Mouse (Mus musculus) frontal cortex, postnatal 25 days (tissue): ENCODE measurements around the gene Brap.
"Not testable (repeated sequence)": the region's sequence is repeated elsewhere in the genome, so short reads cannot be mapped to it uniquely, and the experiment has no call there.

Experiments used
- DNase-seq, 2 experiments: peaks; one replicate each; pipeline ENCODE4 v3.0.0; 2022; ENCODE audit warnings: low spot score in 2 of 2

Gene Brap

GRCm38 (mm10) chr5:121670412-121670811 is 10.0 kb downstream of the Brap start:
- DNase-seq: no peak

- DNase-seq: no peak
Measured at GRCm38 (mm10) chr5:121682250-121682649, 21.9 kb downstream of the Brap start.

DNA sequence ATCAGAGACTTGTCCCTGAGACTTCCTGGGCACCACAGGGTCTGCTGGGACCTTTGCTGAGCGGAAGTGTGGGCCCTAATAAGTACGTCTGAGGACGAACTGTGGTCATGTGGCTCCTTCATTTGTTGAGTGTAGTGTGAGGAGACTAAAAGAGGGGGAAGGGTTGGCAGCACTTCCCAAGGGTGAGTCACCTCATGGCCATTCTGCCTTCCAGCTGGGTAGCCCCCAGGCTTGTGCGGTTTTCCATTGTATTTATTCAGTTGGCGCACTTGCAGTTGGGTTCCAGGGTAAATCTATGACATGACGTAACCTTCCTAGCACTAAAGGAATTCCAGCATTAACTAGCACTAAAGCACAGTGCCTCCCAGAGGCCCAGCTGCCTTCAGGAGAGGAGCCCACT is 25.1 kb downstream of the Brap start:
- no peak for DNase-seq

- no peak for DNase-seq
Measured at GRCm38 (mm10) chr5:121686113-121686898, 25.9 kb downstream of the Brap start.

DNA sequence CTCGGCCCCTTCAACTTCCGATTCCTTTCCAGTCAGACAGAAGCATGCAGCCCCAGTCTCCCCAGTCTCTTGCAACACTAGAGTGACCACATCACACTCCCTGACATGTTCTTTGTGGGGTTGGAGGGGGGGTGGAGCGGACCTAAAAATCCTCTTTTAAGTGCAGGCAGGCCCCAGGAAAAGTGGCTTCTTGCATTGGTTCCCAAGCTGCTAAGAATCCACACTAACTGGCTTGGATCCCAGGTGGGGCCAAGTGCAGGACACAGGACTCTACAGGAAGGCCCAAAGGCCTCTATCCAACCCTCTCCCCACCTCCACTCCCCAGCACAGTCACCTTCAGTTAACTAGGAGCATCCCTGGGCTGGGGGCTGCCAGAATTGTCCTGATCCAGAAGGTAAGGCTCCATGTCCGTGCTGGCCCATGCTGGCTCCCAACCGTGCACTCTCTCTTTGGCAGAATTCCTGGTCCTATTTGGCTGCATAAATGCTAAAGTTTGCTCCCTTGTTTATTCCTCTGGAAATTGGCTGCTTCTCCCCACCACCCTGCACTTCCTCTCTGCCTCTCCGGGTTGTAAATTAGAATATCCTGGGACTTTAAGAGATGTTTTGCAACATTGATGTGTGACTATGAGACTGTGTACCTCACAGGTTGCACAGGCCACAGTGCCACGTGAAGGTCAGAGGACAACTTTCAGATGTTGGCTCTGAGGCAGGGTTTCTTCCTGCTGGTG is 30.3 kb downstream of the Brap start:
- no peak for DNase-seq

DNA sequence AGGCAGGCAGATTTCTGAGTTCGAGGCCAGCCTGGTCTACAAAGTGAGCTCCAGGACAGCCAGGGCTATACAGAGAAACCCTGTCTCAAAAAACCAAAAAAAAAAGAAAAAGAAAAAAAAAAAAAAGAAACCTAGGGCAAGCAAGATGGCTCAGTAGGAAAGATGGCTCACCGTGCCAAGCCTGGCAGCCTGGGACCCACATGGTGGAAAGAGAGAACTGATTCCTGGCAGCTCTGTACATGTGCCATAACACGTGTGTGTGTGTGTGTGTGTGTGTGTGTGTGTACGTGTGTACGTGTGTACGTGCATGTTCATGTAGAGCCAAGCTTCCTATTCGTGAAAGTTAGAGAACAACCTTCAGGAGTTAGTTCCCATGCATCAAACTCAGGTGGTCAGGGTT is 31.1 kb downstream of the Brap start:
- DNase-seq: not testable (repeated sequence)

DNA sequence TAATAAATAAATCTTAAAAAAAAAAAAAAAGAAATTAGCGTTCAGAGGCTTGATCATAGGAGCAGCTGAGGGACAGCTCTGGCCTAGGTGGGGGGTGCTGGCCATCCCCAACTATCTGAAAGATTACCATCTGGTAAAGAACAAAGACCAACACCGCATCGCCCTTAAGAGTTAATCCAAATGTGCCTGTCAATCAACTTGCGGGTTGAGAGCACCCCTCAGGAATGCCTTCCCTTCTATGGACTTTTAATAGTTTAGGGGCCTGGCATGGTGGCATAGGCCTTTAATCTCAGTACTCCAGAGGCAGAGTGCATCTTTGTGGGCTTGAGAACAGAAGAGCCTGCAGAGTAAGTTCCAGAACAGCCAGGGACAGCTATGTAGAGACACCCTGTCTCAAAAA is 32.5 kb downstream of the Brap start:
- no peak for DNase-seq

GRCm38 (mm10) chr5:121696761-121697160 is 36.4 kb downstream of the Brap start:
- no peak for DNase-seq

GRCm38 (mm10) chr5:121699891-121700290 is 39.5 kb downstream of the Brap start:
- no peak for DNase-seq

DNA sequence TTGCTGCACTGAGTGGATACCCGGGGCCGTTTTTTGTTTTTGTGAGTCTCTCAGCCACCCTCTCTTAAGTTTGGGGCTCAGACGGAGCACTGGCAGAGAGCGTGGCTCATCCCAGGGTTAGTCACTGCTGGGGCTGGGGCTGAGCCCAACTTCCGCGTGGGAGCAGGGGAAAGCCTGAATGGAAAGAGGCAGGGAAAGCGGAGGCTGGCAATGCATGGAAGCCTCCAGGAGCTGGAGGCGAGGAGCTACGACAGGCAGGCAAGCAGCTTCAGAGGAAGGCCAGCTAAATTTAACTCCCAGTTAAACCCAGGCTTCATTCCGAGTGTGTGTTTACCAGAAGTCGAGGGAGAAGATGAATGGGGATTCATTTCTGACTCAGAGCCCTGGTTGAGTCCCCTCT is 40.1 kb downstream of the Brap start:
- peak in 1 of 2 experiments; percentile 47 for DNase-seq

GRCm38 (mm10) chr5:121701111-121701769 is 40.9 kb downstream of the Brap start:
- no peak for DNase-seq

- no peak for DNase-seq
Measured at GRCm38 (mm10) chr5:121703341-121703740, 43.0 kb downstream of the Brap start.

DNA sequence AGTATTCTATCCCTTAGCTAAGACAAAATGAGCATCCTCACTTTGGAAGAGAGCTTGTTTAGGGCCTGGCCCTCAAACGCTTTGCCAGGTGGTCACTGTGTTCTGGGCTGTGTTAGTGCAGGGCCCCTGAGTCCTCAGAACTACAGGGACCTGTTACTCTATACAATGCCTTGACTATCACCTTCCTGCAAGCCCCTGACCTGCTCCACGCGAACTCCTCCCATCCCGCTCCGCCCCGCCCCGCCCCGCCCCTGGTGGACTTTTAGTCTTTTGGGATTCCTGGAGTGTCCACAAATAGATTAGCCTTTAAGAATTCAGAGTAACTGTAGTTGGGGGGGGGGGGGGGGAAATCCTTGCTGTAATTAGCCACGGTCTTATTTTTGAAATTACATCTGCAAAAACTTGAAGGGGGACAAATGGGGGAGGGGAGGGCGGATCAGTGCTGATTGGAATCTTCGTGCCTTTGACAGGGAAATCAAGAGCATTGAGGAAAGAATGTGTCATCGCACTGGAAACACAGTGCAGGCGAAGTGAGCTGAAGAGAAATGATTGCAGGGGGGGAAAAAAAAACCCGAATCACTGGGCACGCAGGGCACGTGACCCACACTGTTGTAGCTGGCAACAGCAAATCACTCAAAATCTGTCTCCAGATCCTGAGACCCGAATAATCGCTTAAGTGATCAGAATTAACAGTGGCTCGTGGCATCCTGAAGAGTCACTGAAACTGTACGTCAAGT is 44.3 kb downstream of the Brap start:
- DNase-seq: no peak

DNA sequence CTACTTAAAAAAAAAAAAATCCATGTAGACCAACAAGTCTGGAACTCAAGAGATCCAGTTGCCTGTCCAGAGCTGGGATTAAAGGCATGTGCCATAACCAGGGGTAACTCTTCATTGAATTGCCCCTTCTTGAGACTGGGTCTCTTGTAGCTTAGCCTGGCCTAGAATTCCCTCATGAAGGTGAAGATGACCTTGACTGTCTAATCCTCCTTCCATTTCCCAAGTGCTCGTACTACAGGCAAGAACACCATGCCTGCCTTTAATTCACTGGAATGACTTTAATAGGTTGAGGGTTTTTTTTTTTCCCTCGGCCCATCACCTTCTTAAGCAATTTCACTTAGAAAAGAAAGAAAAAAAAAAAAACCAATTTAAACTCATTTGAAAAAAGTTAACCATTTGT is 50.0 kb downstream of the Brap start:
- no peak for DNase-seq

DNA sequence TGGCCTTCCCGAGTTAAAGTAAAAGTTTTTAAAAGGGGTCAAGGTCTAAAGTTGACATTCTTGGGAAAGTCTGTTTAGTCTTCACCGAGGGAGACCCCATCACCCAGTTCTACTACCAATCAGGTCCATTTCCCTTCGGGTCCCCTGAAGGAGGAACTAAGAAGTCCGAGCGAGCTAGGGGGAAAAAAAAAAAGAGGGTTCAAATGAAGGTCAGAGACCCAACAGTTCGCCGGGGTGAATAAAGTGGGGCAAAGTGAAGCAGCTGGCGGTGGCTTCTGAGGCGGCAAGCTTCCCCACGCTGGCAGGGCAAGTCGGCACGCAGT is 50.4 kb downstream of the Brap start:
- DNase-seq: no peak

- peak; percentile 64 to 65 for DNase-seq
Measured at GRCm38 (mm10) chr5:121711174-121711927, 51.0 kb downstream of the Brap start, which contains the start of gene Atxn2. Gene Atxn2, plus strand, starts transcription at chr5:121711337.

DNA sequence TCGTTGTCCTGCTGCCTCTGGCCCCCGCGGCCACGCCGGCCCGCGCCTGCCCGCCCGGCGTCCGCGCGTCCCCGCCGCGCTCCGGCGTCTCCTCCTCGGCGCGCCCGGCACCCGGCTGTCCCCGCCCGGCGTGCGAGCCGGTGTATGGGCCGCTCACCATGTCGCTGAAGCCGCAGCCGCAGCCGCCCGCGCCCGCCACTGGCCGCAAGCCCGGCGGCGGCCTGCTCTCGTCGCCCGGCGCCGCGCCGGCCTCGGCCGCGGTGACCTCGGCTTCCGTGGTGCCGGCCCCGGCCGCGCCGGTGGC is 51.5 kb downstream of the Brap start:
- no peak for DNase-seq

DNA sequence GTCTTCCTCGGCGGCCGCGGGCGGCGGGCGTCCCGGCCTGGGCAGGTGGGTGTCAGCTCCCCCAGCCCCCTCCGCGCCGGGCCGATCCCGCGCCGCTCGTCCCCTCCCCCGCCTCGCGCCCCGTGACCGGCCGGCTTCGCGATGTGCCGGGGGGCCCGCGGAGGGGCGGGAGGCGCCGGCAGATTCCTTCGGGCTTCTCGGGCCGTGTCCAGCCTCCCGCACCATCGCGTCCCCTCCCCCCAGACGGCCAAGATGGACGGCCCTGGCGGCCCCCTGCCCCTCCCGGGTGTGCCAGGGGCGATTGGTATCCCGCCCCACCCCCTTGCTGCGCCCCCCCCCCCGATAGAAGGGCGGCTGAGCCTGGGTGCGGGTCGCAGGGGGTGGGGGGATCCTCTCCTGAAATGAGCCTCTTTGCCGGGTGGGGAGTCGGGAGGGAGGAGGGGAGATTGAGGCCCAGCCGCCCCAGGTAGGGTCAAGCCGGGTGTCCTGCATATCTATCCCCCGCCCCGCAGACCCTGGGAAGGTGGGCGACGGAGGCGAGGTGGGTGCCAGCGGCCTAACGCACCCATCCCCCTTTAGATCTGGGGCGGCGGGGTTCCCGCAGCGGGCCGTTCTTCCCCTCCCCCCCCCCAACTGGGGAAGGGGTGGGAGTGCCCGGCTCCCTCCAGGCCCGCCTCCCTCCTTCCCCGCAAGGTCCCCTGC is 52.0 kb downstream of the Brap start:
- peak in 1 of 2 experiments; percentile 15 for DNase-seq

GRCm38 (mm10) chr5:121712934-121713538 is 52.7 kb downstream of the Brap start:
- DNase-seq: peak in 1 of 2 experiments; percentile 16

GRCm38 (mm10) chr5:121714331-121714730 is 54.0 kb downstream of the Brap start:
- DNase-seq: no peak
